Mouse (Mus musculus): ENCODE results near the gene Paqr7. TPM values are rescaled to one million over a fixed set of nuclear protein-coding genes. Genes with fewer than 3 reads are reported as not detected.

The Paqr7 gene
- 10 to 100 TPM; 30.3 to 78.9 TPM for total RNA-seq (2021)
- 196 and 204 TPM in 2 replicates for polyA plus RNA-seq (2012; rRNA removed)
- long read RNA-seq, transcript Paqr7-205 (3 exons, 890 nt) = minor isoform, 23 of 94 reads
- long read RNA-seq, transcript Paqr7-201 (2 exons, 2,351 nt) = major isoform, 44 of 94 reads
- long read RNA-seq, partial matches to known transcripts = 24 of 94 reads
- long read RNA-seq, other reads (novel, unspliced or antisense) = 2 of 94 reads

DNA sequence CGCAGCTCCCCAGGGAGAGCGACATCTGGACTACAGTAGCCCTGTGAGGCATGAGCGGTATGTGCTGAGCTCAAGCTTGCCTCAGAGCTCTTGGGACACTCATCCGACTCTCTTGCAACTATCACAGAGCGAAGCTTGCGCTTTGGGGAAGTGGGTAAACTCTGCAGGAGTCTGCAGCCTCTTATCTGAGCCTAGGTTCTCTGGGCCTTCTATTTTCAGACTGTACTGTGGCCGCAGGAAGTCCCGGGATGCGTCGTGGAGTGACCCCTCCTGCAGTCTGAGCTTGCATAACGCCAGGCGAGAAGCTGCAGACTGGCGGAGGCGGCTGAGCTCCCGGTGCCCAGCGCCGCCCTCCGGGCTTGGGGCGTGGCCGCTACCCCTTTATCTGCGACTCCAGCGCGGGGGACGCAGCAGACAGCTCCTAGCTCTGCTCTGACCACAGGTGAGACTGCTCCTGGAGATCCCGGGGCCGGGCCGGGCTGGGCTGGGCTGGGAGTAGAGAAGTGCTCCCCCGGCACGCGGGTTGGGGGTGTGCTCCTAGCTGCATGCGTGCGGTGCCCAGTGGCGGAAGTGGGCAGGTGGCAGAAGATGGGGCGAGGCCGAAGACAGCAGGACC, at the start of gene Paqr7:
TSS of gene Paqr7 (plus strand) at position 103 of the 616 bp plus-strand sequence.
- DNase-seq = peak; percentile 93

DNA sequence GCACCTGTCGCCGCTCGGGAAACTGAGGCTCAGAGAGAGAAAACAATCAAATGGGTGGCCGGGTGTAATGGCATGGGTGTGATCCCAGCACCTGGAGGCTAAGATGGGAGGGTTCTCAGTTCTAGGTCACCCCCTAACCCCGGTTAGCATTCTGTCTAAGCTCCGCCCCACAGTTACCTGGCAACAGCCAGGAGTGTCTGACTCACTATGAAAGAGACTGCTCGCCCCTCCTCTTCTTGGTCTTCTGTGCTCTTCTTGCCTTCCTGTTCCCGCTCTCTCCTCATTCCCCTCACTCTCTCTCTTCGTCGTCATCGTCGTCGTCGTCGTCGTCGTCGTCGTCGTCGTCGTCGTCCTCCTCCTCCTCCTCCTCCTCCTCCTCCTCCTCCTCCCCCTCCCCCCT, 48.5 kb upstream of the Paqr7 start:
- DNase-seq = no peak

DNA sequence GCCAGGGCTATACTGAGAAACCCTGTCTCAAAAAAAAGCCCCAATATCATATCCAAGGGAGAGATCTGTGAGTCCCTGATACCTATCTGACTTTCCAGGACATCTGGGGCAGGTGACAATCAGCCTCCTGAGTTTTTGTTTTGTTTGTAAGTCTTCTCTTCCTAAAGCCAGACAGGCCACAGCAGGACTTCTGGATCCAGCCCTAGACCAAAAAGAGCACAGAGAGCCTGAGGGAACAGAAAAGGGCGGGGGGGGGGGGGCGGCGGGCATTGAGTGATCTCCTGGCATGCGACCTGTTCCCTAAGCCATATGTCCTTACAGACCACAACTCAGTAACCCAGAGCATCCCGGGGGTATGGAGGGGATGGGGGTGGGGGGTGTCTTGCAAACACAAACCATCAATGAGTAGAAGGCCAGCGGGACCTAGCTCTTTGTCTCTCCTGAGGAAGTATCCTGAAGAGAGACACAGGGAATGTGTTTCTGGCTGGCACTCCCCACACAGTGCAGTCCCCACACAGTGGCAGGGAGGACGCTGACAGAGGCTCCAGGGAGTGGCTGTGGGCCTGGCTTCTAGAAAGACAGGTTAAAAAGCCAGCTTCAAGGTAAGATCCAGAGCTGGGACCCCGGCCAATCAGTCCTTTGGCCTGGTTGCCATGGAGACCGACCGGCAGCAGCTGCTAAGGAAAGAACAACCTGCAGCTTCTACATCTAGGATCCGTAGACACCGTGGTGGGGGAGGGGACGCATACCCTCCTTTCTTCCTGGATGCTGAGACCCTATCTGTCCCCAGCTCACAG, 46.7 kb upstream of the Paqr7 start:
- no peak for DNase-seq

DNA sequence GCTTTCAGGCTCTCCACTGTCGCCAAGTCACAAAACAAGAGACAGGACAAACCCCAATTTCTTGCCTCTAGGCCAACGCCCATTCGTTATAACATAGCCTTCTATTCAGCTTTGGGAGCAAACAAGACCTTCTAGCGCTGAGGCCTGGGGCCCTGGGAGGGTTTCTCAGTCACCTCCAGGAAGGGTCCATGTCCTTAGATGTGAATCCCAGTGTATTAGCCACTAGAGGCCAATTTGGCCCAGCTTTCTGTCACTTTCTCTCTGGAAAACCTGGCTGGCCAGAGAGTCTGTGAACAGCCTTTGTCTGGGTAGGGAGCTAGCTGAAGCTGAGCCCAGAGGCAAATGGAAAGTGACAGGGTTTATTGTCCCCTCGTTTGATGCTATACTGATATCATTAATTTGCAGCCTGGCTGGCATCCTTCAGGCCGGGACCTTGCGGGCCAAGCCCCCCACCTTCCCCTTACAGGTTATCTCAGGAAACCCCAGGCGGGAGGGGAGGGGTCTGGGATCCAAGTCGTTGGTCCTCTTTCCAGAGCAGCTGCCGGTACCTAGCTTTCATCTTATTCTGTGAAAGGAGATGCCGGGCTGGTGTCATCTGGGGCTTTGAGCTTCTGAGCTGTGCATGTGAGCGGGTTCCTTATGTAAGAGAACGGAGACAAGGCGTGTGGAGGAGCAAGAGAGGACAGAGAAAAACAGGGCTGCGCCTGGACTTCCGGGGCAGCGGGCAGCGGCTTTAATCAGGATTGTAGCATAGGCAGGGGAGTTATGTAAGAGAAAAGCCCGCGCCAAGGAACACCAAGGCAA, 45.9 kb upstream of the Paqr7 start:
- DNase-seq = no peak

DNA sequence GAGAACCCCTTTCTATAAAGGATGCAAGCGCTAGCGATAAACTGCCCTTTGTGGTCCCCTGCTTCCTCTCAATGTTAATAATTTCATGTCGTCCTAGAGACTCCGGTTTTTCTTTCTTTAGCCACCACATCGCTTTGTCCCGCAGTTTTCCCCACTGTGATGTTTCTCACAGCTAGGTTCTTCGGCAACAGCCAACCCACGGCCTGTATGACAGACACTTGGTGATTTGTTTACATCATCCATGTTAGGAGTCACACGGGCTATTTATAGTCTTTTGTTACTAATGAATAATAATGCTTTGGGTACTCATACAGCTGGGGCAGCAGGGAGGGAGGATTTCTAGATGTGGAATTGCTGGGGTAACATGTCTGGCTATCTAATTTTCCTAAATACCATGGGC, 45.0 kb upstream of the Paqr7 start:
- no peak for DNase-seq

DNA sequence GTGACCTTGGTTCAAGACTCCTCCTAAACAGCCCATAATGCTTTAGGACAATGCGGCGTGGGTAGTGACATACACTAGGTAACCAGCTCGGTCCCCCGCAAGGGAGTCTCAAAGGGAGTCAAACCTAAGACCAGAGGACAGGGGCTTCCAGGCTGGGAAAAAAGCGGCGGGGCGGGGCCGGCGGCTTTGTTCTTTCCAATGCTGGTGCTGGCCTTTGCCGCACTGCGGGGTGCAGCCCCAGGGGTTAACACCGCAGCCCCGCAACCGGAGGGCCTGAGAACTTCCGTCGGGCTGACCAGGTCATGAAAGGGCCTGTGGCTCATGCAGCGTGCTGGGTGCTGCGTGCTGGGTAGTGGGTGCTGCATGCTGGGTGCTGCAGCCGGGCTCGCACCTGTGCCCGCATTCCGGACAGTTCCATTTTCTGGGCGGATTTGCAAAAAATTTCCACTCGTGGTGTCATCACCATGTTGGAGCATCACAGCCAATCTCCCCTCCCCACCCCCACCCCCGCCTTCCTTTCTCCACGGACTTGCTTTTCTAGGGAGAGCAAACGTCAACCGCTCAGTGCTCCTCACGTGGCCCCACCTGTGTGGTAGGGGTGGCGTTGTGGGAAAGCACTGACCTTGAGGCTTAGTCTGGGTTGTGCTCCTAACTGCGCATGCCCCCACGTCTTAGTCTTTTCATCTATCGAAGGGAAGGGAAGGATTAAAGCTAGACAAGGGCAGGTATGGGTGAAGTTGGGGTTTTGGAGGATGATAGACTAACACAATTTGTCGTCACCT, 42.7 kb upstream of the Paqr7 start:
- peak; percentile 52 for DNase-seq

DNA sequence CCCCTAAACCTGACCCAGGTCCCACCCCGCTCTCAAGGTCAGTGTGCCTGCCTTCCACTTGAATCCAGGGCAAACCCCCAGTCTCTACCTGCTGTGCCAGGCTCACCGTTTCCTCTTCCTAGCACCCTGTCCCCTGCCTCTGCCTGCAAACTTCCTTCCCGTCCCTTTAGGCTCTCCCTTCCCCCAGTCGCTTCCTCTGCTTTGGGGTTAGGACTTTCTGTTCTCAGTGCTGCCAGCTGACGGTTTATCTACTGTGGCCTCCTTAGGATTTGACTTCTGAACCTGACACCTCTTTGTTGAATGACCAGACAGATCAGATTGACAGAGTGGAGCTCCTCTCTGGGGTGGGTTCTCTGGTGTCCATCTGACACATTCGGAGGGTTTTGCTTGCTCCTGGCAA, 41.2 kb upstream of the Paqr7 start:
- DNase-seq = peak; percentile 15

DNA sequence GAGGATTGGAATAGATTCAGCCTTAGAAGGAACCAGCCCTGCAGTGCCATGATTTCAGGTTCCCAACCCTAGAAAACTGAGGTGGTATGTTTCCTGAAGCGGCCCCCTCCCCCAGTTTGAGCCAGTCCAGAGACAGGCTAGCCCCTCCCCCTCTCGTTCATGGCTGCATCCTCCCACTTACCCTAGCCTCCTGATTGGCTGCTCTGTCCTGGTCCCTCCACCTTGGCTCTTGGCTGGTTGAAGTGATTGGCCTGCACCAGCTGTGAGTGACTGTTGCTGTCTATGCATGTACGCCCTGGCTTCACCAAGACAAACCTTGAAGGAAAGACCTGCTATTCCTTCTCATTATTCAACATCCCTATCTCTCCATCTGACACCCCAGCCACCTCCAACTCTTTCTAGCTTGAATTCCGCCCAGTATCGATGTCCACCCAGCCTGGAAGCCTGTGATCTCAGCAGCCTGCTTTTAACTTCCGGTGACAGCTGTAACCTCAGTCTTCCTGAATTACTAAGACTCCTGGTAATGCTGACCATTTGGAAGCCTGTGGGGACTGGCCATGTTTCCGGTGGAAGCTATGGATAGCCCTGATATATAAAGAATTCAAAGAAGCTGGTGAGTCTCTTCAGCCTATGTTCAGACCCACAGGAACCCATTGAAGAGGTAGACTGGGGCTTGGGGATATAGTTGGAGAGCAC, 39.2 kb upstream of the Paqr7 start:
- no peak for DNase-seq

DNA sequence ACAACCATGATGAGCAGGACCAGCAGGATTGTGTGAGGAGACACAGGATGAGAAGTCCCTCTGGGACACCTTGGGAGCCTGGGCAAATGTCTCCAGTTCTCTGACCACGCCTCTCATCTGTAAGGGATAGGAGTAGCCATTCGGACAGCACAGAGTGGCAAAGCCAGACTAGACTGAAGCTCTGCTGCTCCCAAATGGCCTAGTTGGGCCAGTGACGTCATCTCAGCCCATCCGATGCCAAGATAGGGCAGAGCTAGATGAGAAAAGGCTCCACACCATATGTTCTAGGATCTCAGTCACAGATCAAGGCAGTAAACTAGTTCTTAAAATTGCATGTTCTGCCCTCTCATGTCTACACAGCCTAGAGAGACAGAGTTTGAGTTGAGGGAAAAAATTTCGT, 37.6 kb upstream of the Paqr7 start:
- DNase-seq = no peak

DNA sequence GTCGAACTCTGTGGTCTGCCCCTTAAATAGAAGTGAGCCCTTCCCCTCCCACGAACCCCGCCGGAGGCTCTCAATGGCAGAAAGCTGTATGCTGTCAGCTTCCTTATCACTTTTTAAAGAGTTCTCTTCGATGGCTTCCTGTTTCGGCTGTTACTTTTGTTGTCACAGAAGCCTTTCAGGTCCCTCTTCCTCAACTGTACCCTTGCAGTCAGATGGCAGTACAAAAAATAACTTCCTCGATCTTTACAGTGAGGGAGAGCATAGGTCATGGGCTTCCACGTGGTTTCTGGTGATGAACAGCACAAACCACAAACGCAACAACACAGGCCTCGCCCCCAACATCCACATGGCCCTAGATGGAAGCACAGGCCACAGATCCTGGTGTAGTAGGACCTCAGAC, 36.2 kb upstream of the Paqr7 start:
- DNase-seq = no peak

DNA sequence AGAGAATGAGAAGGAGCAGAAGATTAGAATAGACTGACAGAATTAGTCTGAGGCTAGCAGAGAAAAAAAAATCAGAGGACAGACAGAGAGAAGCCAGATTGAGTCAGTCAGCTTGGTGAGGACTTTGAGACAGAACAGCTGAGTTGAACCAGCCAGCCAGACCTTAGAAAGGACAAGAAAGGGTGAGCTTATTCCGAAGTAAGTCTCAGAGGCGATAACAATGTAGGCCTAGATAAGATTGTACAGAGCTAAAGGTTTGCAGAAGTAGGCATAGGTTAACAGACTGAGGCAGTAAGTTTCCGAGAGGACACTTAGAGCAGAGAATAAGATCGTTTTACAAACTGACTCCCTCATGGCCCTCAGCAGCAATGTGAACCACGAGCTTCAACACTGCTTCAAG, 35.2 kb upstream of the Paqr7 start:
- DNase-seq = no peak

DNA sequence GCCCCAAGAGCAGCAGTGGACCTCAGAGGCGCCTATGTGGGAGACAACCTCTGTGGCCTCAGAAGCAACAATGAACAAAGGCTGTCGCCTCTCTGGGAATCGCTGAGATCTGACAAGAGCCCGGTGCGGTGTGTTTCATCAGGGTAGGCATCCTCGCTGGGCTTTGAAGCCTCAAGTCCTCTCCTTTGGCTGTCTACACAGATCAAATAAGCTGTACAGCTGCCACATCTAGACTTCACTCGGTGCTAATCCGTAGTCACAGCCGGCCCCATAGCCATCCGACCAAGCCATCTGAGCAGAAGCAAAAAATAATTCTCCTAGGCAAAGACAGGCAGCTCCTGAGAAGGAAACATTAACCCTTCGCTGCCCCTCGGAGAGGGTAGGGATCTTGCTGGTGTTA, 30.7 kb upstream of the Paqr7 start:
- no peak for DNase-seq

DNA sequence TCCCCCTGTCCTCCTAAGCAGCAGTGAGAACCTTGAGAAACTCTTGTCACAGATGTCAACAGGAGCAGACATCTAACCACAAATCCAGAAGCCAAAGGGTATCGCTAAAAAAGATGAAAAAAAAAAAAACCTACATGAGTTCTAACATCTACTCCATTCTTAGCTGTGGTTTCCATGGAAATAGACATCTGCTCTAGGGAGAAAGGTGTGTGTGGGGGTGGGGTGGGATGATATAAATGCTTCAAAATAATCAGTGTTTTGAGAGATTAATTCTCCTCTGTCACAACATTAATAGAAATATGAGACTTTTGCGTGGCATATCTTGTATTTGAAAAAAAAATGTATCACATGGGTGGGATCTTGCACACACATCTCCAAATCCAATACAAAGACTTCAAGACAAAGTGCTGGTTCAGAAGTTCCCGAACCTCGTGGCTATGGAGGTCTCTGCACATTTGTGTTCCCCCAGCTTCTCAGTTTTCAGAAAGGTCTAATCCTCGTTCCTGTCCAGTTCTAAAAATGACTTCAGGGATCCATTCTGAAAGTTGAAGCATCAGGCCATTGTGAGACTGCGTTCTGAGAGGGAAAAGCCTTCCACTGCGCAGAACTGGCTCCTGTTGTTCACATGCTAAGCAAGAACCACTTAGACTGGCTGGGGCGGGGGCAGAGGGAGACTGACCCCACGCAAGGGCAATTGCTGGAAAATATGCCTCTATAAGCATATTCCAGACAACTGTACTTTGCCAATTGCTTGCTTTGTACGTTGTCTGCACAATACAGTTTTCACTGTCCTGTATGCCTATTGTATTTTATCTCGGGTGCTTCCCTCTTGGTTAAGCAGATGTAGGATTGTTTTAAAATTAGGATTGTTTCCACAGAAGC, 29.9 kb upstream of the Paqr7 start:
- no peak for DNase-seq

DNA sequence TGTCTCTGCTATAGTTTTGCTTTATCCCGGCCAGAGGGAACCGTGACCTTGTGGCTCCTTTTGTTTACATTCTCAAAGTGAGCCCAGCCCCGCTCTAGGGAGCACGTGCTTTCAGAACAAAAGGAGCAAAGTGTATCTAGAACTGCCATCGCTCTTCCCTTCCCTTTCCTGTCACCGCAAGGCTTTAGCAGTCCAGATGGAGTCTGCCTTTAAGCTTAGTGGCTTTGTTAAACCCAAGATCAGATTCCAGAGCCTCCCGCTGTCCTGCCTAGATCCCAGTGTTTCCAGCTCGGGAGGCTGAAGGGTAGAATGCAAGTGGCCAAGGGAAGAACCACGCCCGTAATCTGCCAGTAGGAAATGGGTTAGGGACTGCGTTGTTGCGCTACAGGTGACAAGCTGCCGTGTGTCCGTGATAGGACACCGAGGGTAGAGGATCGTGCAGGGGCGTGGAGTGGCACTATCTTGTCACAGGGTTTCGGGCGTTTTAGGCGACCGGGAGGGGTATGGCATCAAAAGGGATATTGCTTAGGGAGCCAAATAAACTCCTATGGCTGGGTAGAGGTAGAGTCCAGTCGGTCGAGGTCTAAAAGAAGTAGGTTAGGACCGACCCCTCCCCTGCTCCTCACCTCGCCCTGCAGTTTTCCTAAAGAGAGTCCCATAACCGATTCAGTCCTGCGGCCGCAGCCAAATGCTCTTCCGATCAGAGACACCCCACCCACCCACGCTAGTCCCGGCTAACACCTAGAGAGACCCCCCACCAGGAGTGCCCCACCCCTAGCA, 28.9 kb upstream of the Paqr7 start:
- no peak for DNase-seq

DNA sequence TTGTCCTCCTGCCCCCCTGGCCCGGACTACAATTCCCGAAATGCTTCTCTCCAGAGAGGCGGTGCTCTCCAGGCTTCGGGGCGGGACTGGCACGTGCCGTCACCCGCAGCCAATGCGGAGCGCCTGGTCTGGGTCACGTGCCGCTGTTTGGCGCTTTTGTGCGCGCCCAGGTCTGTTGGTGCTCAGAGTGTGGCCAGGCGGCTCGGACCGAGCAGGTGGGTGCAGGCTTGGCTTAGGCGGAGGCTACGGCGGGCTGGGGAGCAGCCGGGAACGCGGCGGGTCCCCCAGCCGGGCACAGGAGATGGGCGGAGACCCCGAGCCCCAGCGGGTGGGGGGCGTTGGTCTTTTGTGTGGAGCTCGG, 28.3 kb upstream of the Paqr7 start, which contains the start of gene Stmn1:
TSS of gene Stmn1 (plus strand) at position 106 of the 361 bp plus-strand sequence.
- peak; percentile 95 for DNase-seq

DNA sequence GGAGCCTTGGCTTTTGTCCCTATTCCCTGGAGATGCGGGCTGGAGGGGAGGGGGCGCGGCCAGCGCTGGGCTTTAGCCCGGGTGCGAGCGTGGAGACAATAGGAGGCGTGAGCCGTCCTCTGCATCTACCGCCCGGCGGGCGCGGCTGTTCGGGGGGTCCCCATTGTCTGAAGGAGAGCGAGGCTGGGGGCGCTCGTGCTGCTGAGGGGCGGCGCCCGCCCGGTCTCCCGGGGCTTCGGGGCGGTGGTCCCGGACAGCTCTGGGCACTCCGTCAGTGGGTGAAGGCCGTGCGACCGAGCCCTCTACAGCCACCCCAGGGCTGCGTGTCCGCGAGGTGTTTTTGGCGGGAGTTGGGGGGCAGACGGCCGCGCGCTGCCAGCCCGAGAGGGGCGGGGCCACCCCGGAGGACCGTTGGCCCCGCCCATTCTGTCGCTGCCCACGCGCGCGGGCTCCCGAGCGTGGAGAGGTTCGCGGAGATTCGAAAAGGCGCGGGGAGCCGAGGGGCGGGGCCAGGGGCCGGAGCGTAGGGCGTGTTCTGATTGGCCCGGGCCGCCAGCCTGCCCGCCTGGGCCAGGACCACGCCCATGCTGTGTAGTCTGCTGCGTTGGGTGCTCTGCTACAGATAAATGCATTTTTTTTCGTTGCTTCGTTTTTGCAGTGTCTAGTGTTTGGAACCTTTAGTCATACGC, 27.8 kb upstream of the Paqr7 start:
- peak; percentile 97 for DNase-seq

DNA sequence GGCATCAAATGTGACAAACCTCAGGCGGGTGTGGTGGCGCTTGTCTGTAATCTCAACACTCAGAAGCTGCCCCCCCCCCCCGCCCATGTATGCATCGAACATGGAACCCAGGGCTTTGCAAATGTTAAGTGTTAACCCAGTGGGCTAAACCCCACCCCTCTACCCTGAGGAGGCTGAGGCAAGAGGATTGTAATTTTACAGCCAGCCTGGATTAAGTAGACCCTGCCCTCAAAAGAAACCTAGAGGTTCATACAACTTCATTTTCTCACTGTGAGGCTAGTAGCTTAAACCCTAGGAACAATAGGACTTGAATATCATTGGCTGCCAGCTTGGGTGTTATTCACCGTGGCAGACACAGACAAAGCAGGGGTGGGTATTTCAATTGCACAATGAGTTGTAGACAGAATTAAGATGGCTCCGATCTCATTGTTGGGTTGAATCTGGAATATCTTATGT, 27.1 kb upstream of the Paqr7 start:
- no peak for DNase-seq

DNA sequence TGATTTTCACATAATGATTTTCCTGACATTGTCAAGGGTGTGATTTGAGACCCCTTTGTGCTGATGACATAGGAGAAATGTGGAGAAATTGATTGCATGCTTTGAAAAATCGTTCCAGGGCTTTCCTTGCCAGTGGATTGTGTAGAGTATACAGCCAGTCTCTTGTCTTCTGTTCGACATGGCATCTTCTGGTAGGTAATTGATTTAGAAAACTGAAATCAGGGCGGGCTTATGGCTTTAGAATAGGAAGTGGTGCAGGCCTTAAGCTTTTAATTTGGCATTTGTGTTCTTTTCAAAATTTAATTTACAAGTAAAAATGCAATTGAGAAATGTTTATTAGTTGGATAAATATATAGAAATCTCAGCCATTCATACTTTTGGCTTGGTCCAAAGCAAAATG, 26.5 kb upstream of the Paqr7 start:
- DNase-seq = no peak

DNA sequence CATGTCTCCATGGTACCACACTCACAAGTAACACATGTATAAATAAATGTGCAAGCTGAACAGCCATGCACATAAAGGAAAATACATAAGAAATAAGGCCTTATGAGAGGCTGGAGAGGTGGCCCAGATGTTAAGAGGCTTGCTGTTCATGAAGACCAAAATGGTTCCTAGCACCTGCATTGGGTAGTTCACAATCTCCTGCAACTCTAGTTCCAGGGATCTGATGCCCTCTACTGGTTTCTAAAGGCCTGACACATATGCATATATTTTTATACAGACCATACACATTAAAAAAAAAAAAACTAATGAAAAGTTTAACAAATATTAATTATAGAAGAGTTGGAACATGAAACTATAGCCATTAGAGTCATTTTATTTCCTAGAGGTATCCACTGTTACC, 25.0 kb upstream of the Paqr7 start:
- DNase-seq = no peak

Measured in adrenal gland, adult 2 months (tissue).